Mouse (Mus musculus) thymus, adult 2 months (tissue): ENCODE data around the gene 1700061G19Rik.

Source experiments
- CTCF ChIP-seq: fragments of 200-500 bp; IDR thresholded peaks from 2 replicates; pipeline ENCODE4 v1.5.1; 2012; ENCODE audit warnings: mild to moderate bottlenecking, control low read depth, low read length, moderate library complexity, borderline replicate concordance; ENCODE audit not compliant: control insufficient read depth, poor library complexity, insufficient read depth; ENCODE audit errors: extremely low read depth
- POLR2A ChIP-seq: fragments of 200-500 bp; IDR thresholded peaks from 2 replicates; pipeline ENCODE4 v1.6.1; 2012; ENCODE audit warnings: mild to moderate bottlenecking, low read length, control low read depth, moderate library complexity; ENCODE audit not compliant: control insufficient read depth, poor library complexity, insufficient read depth; ENCODE audit errors: extremely low read depth

DNA sequence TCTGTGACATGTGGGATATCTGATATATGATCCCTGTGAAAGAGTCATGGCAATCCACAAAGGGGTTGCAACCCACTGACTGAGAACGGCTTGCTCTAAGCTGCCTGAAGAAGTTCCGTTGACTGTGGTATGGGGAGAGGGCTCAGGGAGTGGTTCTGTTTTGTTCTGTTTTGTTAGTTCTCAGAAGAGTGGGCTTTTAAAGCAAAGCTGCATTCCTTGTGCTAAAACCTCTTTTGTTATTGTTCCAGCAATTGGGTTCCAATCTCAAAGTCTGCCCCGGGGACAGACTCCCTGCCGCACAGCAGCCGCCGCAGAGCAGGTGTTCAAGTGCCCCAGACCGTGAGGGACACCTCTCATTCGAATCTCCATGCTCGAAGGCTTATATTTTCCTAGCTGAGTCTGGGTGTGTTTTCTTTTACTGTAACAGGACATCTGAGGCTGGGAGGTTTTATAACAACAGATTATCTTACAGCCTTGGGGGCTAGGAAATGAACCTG is 5.7 kb upstream of the 1700061G19Rik start:
- TF ChIP-seq POLR2A (no peak), CTCF (no peak)
